Mouse (Mus musculus) hindbrain, postnatal 0 days (tissue): ENCODE data around the gene Syngr2. TPM values are rescaled to one million over a fixed set of nuclear protein-coding genes. Genes with fewer than 3 reads are reported as not detected.

Experiments used
- ATAC-seq: fragments of 200-750 bp; cut with Nextera tagmentation; 2 replicates; pipeline ENCODE4 v1.8.0; 2017; ENCODE audit warnings: mild to moderate bottlenecking, moderate TSS enrichment, moderate library complexity
- DNase-seq: peaks from one replicate; pipeline ENCODE4 v3.0.0-alpha.2; 2015; ENCODE audit warnings: low spot score
- H3K27ac ChIP-seq: fragments of 300-500 bp; sonication (generic); 2 replicates; pipeline ENCODE4 v1.5.1; 2014; ENCODE audit warnings: mild to moderate bottlenecking
- H3K27me3 ChIP-seq: fragments of 300-500 bp; sonication (generic); 2 replicates; pipeline ENCODE4 v1.6.1; 2014; ENCODE audit warnings: low read length, mixed read lengths; ENCODE audit not compliant: insufficient read depth
- H3K36me3 ChIP-seq: fragments of 300-500 bp; sonication (generic); 2 replicates; pipeline ENCODE4 v1.6.1; 2014; ENCODE audit warnings: low read length, mixed read lengths; ENCODE audit not compliant: insufficient read depth
- H3K4me1 ChIP-seq: fragments of 300-500 bp; sonication (generic); 2 replicates; pipeline ENCODE4 v1.6.1; 2014; ENCODE audit warnings: antibody characterized with exemption, low read length, mixed read lengths; ENCODE audit not compliant: insufficient read depth
- H3K4me2 ChIP-seq: fragments of 300-500 bp; sonication (generic); 2 replicates; pipeline ENCODE4 v1.6.1; 2014; ENCODE audit warnings: low read depth, mild to moderate bottlenecking, low read length, moderate library complexity, mixed read lengths
- H3K4me3 ChIP-seq: fragments of 300-500 bp; sonication (generic); 2 replicates; pipeline ENCODE4 v1.5.1; 2014; ENCODE audit warnings: low read length
- H3K9ac ChIP-seq: fragments of 300-500 bp; sonication (generic); replicated peaks from 2 replicates; pipeline ENCODE4 v1.6.1; 2014; ENCODE audit warnings: mild to moderate bottlenecking, low read length, moderate library complexity, mixed read lengths
- H3K9me3 ChIP-seq: fragments of 300-500 bp; sonication (generic); 2 replicates; pipeline ENCODE4 v1.6.1; 2016; ENCODE audit warnings: low read length, mixed read lengths
- CTCF ChIP-seq: IDR thresholded peaks from 2 replicates; pipeline ENCODE4 v1.5.1; 2016; ENCODE audit warnings: antibody characterized with exemption, control low read depth, low read depth
- WGBS: fragments of 180-500 bp; shearing (Covaris S2); extraction: QIAGEN DNeasy Blood & Tissue Kit; methylation state at CpG from one replicate; pipeline ENCODE4 v1.1.7; 2014; 5-methylcytosine and 5-hydroxymethylcytosine counted together
- polyA plus RNA-seq: library from polyadenylated mRNA; unstranded; fragments of >200 nt; fragmentation: Nextera tagmentation; extraction: Ambion mirVana; gene quantifications from 2 replicates; pipeline ENCODE4 v1.2.1, GENCODE M21; 2015
- total RNA-seq: library from RNA; depleted of rRNA; stranded (reverse); fragments of >200 nt; gene quantifications from 2 replicates; pipeline ENCODE4 v1.2.3, GENCODE M21; 2014

Syngr2 gene
- total and polyA plus RNA-seq, 2 experiments from 2014 or later, result 18.8 to 31.7 TPM

- no peaks in the 10 kb centered on the region for H3K27me3 ChIP-seq
- H3K27ac ChIP-seq, result no peak overlapping the region
- 86% methylated on average over 3 of the region's 3 CpGs for WGBS
- H3K4me1 ChIP-seq, result peaks cover 7% of the 10 kb centered on the region; the same call in 1 of the 2 replicates
- peaks cover 15% of the 10 kb centered on the region; the same call in 1 of the 2 replicates for H3K36me3 ChIP-seq
- no peak overlapping the region for H3K4me3 ChIP-seq
- ATAC-seq (no peak), DNase-seq (no peak)
- TF ChIP-seq CTCF, result no peak
- no peaks in the 10 kb centered on the region for H3K9me3 ChIP-seq
- H3K9ac ChIP-seq, result no peak overlapping the region
- no peak overlapping the region for H3K4me2 ChIP-seq
These were observed 43.2 kb upstream of the Syngr2 start for GRCm38 (mm10) chr11:117766275-117766674.

- peak; percentile 50 for DNase-seq
- Histone ChIP-seq H3K9me3 (no peaks in the 10 kb centered on the region), H3K4me2 (no peak overlapping the region), H3K27me3 (no peaks in the 10 kb centered on the region), H3K4me3 (no peak overlapping the region), H3K36me3 (peaks cover 2% of the 10 kb centered on the region; the same call in 1 of the 2 replicates), H3K27ac (peak overlapping the region; percentile 48; the same call in 1 of the 2 replicates), H3K4me1 (peaks cover 7% of the 10 kb centered on the region; the same call in 1 of the 2 replicates), H3K9ac (no peak overlapping the region)
- no peak for TF ChIP-seq CTCF
- 62% methylated on average over 20 of the region's 20 CpGs for WGBS
- no peak for ATAC-seq
These were observed 40.5 kb upstream of the Syngr2 start for GRCm38 (mm10) chr11:117768725-117769682.

GRCm38 (mm10) chr11:117769683-117770047, 39.8 kb upstream of the Syngr2 start:
- no peak for ATAC-seq
- Histone ChIP-seq H3K27ac (0 out of 2 replicates have a peak overlapping the region, but pooled peaks have one; percentile 48), H3K36me3 (no peaks in the 10 kb centered on the region), H3K9ac (no peak overlapping the region), H3K4me3 (no peak overlapping the region), H3K4me1 (peaks cover 7% of the 10 kb centered on the region; the same call in 1 of the 2 replicates), H3K27me3 (no peaks in the 10 kb centered on the region), H3K4me2 (no peak overlapping the region), H3K9me3 (no peaks in the 10 kb centered on the region)
- DNase-seq, result peak; percentile 19
- TF ChIP-seq CTCF, result no peak
- 49% methylated on average over 7 of the region's 7 CpGs for WGBS

- H3K4me3 ChIP-seq, result no peak overlapping the region
- DNase-seq (peak; percentile 43), ATAC-seq (peak; percentile 33; the same call in 1 of the 2 replicates)
- no peak overlapping the region for H3K4me2 ChIP-seq
- WGBS, result 64% methylated on average over 10 of the region's 10 CpGs
- peaks cover 7% of the 10 kb centered on the region; the same call in 1 of the 2 replicates for H3K4me1 ChIP-seq
- no peak overlapping the region for H3K9ac ChIP-seq
- H3K27me3 ChIP-seq, result no peaks in the 10 kb centered on the region
- peak overlapping the region; percentile 2; the same call in 1 of the 2 replicates for H3K27ac ChIP-seq
- H3K36me3 ChIP-seq, result no peaks in the 10 kb centered on the region
- TF ChIP-seq CTCF, result no peak
- no peaks in the 10 kb centered on the region for H3K9me3 ChIP-seq
These were observed 39.1 kb upstream of the Syngr2 start for GRCm38 (mm10) chr11:117770407-117770806.

- whole genome bisulfite sequencing, result 92% methylated on average over 7 of the region's 7 CpGs
- H3K9ac ChIP-seq, result no peak overlapping the region
- H3K4me3 ChIP-seq, result no peak overlapping the region
- no peaks in the 10 kb centered on the region for H3K9me3 ChIP-seq
- no peak overlapping the region for H3K27ac ChIP-seq
- ATAC-seq (no peak), DNase-seq (no peak)
- TF ChIP-seq CTCF, result no peak
- H3K36me3 ChIP-seq, result no peaks in the 10 kb centered on the region
- peaks cover 7% of the 10 kb centered on the region; the same call in 1 of the 2 replicates for H3K4me1 ChIP-seq
- no peak overlapping the region for H3K4me2 ChIP-seq
- no peaks in the 10 kb centered on the region for H3K27me3 ChIP-seq
These were observed 37.1 kb upstream of the Syngr2 start for GRCm38 (mm10) chr11:117772352-117772751.

GRCm38 (mm10) chr11:117774925-117775324, 34.5 kb upstream of the Syngr2 start:
- no peak overlapping the region for H3K27ac ChIP-seq
- H3K4me1 ChIP-seq, result peaks cover 9% of the 10 kb centered on the region
- H3K27me3 ChIP-seq, result no peaks in the 10 kb centered on the region
- H3K36me3 ChIP-seq, result no peaks in the 10 kb centered on the region
- DNase-seq (no peak), ATAC-seq (no peak)
- H3K4me2 ChIP-seq, result no peak overlapping the region
- WGBS, result 90% methylated on average over 10 of the region's 10 CpGs
- no peak overlapping the region for H3K4me3 ChIP-seq
- no peak overlapping the region for H3K9ac ChIP-seq
- no peak for TF ChIP-seq CTCF
- no peaks in the 10 kb centered on the region for H3K9me3 ChIP-seq
